ENCODE assay signal across 8 mouse cellular contexts in genomic region chr17:6861181-6862039, GRCm38 (mm10).
DNase-seq lines count a peak whose midpoint lies in the region; TF ChIP-seq lines count a peak whose summit lies in the region.

No protein-coding gene starts in this region.

- peaks cover 22% of the 10 kb centered on the region for H3K4me1 ChIP-seq in megakaryocyte, embryonic 14.5 days

- DNase-seq in gastrocnemius, adult 2 months, result no peak
- DNase-seq in gastrocnemius, adult 8-10 months (ENCODE audit: low spot score in 2 of 2), result no peak
- DNase-seq in cerebellum, postnatal 25 days, result peak; percentile 54 to 55
- DNase-seq in frontal cortex, postnatal 36 days (ENCODE audit: low spot score in 2 of 2), result peak; percentile 64 to 67
- peak; percentile 88 for DNase-seq in kidney, adult 11 months
- DNase-seq in left cerebral cortex, postnatal 10 days (ENCODE audit: extremely low spot score in 1 of 2, low spot score in 2 of 2), result peak; percentile 74 to 79
- DNase-seq in right cerebral cortex, postnatal 36 days (ENCODE audit: low spot score in 2 of 2), result peak; percentile 61 to 67

- H3K27ac ChIP-seq in gastrocnemius, adult 2 months, result peak overlapping the region; percentile 28; the same call in 1 of the 2 replicates

- no peaks in the 10 kb centered on the region for H3K9me3 ChIP-seq in megakaryocyte, embryonic 14.5 days

- H3K27me3 ChIP-seq in megakaryocyte, embryonic 14.5 days (replicated peaks), result peaks cover 41% of the 10 kb centered on the region

- intact Hi-C loops in gastrocnemius, adult 2 months (cut with DNase I), result no loop called here
- intact Hi-C loops in left cerebral cortex, postnatal 10 days (cut with DNase I), result no loop called here

- no peak for TF ChIP-seq CTCF in gastrocnemius, adult 2 months (IDR thresholded peaks at IDR 0.05)

- H3K36me3 ChIP-seq in megakaryocyte, embryonic 14.5 days (replicated peaks; ENCODE audit: low read length), result no peaks in the 10 kb centered on the region

- H3K4me3 ChIP-seq in gastrocnemius, adult 2 months, result peak overlapping the region; percentile 63
- peak overlapping the region; percentile 89 for H3K4me3 ChIP-seq in megakaryocyte, embryonic 14.5 days (replicated peaks)

Comparison
In these comparisons a context has a peak if more than half of its experiments do, and no peak if none do; other contexts are left out.
1. DNase-seq: peak in cerebellum, postnatal 25 days (2 of 2), frontal cortex, postnatal 36 days (2 of 2), kidney, adult 11 months (single experiment), left cerebral cortex, postnatal 10 days (2 of 2) and right cerebral cortex, postnatal 36 days (2 of 2); none in gastrocnemius, adult 2 months (single experiment) and gastrocnemius, adult 8-10 months (0 of 2).